Mouse (Mus musculus) myocyte (in vitro differentiated cells): ENCODE measurements around the gene Polr2e. TPM values are rescaled to one million over a fixed set of nuclear protein-coding genes. Genes with fewer than 3 reads are reported as not detected.

Source experiments
- H3K27me3 ChIP-seq: one replicate; pipeline ENCODE4 v1.6.1; 2011; ENCODE audit not compliant: control insufficient read depth, insufficient read depth, insufficient read length
- H3K36me3 ChIP-seq: one replicate; pipeline ENCODE4 v1.6.1; 2011; ENCODE audit not compliant: control insufficient read depth, insufficient read depth
- H3K4me2 ChIP-seq: one replicate; pipeline ENCODE4 v1.6.1; 2011; ENCODE audit warnings: low read depth, control low read depth
- H3K4me3 ChIP-seq: one replicate; pipeline ENCODE4 v1.5.1; 2011; ENCODE audit warnings: mild to moderate bottlenecking, control low read depth, moderate library complexity
- H3K79me2 ChIP-seq: one replicate; pipeline ENCODE4 v1.6.1; 2011; ENCODE audit not compliant: control insufficient read depth, insufficient read depth
- H3ac ChIP-seq: one replicate; pipeline ENCODE4 v1.6.1; 2011; ENCODE audit not compliant: control insufficient read depth, insufficient read length
- CEBPB ChIP-seq: IDR thresholded peaks from 2 replicates; pipeline ENCODE4 v1.6.1; 2011; ENCODE audit warnings: mild to moderate bottlenecking, moderate library complexity; ENCODE audit not compliant: poor library complexity, insufficient read depth, severe bottlenecking
- E2F4 ChIP-seq: IDR thresholded peaks from one replicate; pipeline ENCODE4 v1.6.1; 2011; ENCODE audit warnings: mild to moderate bottlenecking, control low read depth, moderate library complexity; ENCODE audit not compliant: insufficient read depth
- MAX ChIP-seq: IDR thresholded peaks from one replicate; pipeline ENCODE4 v1.6.1; 2011; ENCODE audit warnings: low read depth, mild to moderate bottlenecking, control low read depth
- MYOD1 ChIP-seq, 3 experiments: IDR thresholded peaks; one replicate each; pipeline ENCODE4 v1.6.1; 2011; ENCODE audit warnings: control low read depth in 2 of 3, low read depth in 2 of 3, mild to moderate bottlenecking in 2 of 3, moderate library complexity in 1 of 3; ENCODE audit not compliant: insufficient read length in 2 of 3, control insufficient read depth in 1 of 3
- MYOG ChIP-seq, 3 experiments: IDR thresholded peaks; one replicate each; pipeline ENCODE4 v1.6.1; 2011; ENCODE audit warnings: control low read depth in 2 of 3, low read depth in 2 of 3, mild to moderate bottlenecking in 2 of 3; ENCODE audit not compliant: insufficient read length in 2 of 3, control insufficient read depth in 1 of 3, insufficient read depth in 1 of 3
- POLR2A ChIP-seq: IDR thresholded peaks from one replicate; pipeline ENCODE4 v1.6.1; 2011; ENCODE audit warnings: low read depth, mild to moderate bottlenecking, control low read depth, moderate library complexity; ENCODE audit not compliant: insufficient read length
- POLR2AphosphoS2 ChIP-seq: IDR thresholded peaks from one replicate; pipeline ENCODE4 v1.6.1; 2011; ENCODE audit warnings: low read depth, control low read depth; ENCODE audit not compliant: insufficient read length
- REST ChIP-seq: IDR thresholded peaks from one replicate; pipeline ENCODE4 v1.6.1; 2011; ENCODE audit warnings: mild to moderate bottlenecking, control low read depth, moderate library complexity; ENCODE audit not compliant: insufficient read depth, insufficient read length
- SRF ChIP-seq: IDR thresholded peaks from one replicate; pipeline ENCODE4 v1.6.1; 2011; ENCODE audit warnings: low read depth; ENCODE audit not compliant: control insufficient read depth, insufficient read length
- TCF12 ChIP-seq: IDR thresholded peaks from one replicate; pipeline ENCODE4 v1.6.1; 2011; ENCODE audit warnings: mild to moderate bottlenecking, control low read depth; ENCODE audit not compliant: poor library complexity, insufficient read depth, severe bottlenecking
- TCF3 ChIP-seq: IDR thresholded peaks from one replicate; pipeline ENCODE4 v1.6.1; 2011; ENCODE audit warnings: low read depth, control low read depth; ENCODE audit not compliant: insufficient read length
- USF1 ChIP-seq: IDR thresholded peaks from one replicate; pipeline ENCODE4 v1.6.1; 2011; ENCODE audit warnings: low read depth, mild to moderate bottlenecking, control low read depth, moderate library complexity
- polyA plus RNA-seq: library from polyadenylated mRNA; unstranded; fragments of >200 nt; fragmentation: generic; extraction: Trizol; gene quantifications from one replicate; pipeline ENCODE4 v1.2.1, GENCODE M21; 2012; ENCODE audit warnings: missing spikeins

Gene Polr2e
- polyA plus RNA-seq, 1 experiment, result 209 TPM

DNA sequence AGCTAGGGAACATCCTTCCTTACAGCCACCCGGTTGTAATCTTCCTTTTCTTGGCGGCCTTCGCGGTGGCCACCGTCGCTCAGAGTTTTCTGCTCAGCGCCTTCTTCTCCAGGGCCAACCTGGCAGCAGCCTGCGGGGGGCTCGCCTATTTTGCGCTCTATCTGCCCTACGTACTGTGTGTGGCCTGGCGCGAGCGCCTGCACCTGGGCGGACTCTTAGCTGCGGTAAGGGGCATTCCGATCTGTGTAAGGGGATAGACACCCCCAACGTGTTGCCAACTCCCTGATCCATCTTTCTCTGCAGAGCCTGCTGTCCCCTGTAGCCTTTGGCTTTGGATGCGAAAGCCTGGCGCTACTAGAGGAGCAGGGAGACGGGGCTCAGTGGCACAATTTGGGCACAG, 36.8 kb downstream of the Polr2e start:
- no peak for TF ChIP-seq SRF
- TF ChIP-seq CEBPB, result no peak
- no peak for TF ChIP-seq MYOG (IDR thresholded peaks at IDR 0.05; ENCODE audit: control insufficient read depth in 1 of 3, insufficient read depth in 1 of 3, insufficient read length in 2 of 3, low read depth in 2 of 3)
- TF ChIP-seq TCF12, result no peak
- TF ChIP-seq E2F4, result no peak
- TF ChIP-seq REST, result no peak
- no peak overlapping the region for H3K4me3 ChIP-seq

GRCm38 (mm10) chr10:80001945-80002344, 37.6 kb downstream of the Polr2e start:
- TF ChIP-seq TCF3, result no peak
- no peak for TF ChIP-seq MYOD1 (IDR thresholded peaks at IDR 0.05; ENCODE audit: control insufficient read depth in 1 of 3, insufficient read length in 2 of 3, low read depth in 2 of 3)
- no peak for TF ChIP-seq MYOG (IDR thresholded peaks at IDR 0.05; ENCODE audit: control insufficient read depth in 1 of 3, insufficient read depth in 1 of 3, insufficient read length in 2 of 3, low read depth in 2 of 3)
- no peak for TF ChIP-seq POLR2A
- no peak for TF ChIP-seq SRF
- no peak for TF ChIP-seq POLR2AphosphoS2
- no peak for TF ChIP-seq E2F4
- TF ChIP-seq REST, result no peak
- no peak for TF ChIP-seq TCF12
- no peak for TF ChIP-seq USF1
- Histone ChIP-seq H3K4me2 (no peak overlapping the region), H3K4me3 (no peak overlapping the region), H3K27me3 (no peaks in the 10 kb centered on the region), H3K79me2 (no peaks in the 10 kb centered on the region), H3ac (no peak overlapping the region), H3K36me3 (no peaks in the 10 kb centered on the region)

More for the DNA sequence above, 36.8 kb downstream of the Polr2e start:
- Histone ChIP-seq H3ac (no peak overlapping the region), H3K79me2 (no peaks in the 10 kb centered on the region), H3K36me3 (no peaks in the 10 kb centered on the region), H3K4me2 (no peak overlapping the region), H3K27me3 (no peaks in the 10 kb centered on the region)

GRCm38 (mm10) chr10:79997819-79998218, 41.8 kb downstream of the Polr2e start:
- peaks cover 6% of the 10 kb centered on the region for H3K36me3 ChIP-seq
- H3K79me2 ChIP-seq, result no peaks in the 10 kb centered on the region
- no peak for TF ChIP-seq E2F4
- TF ChIP-seq MYOG (IDR thresholded peaks at IDR 0.05; ENCODE audit: control insufficient read depth in 1 of 3, insufficient read depth in 1 of 3, insufficient read length in 2 of 3, low read depth in 2 of 3), result peak in 1 of 3 experiments; percentile 5
- no peak for TF ChIP-seq POLR2A
- no peak for TF ChIP-seq SRF
- no peak for TF ChIP-seq CEBPB
- TF ChIP-seq TCF12, result no peak
- no peak for TF ChIP-seq REST
- TF ChIP-seq POLR2AphosphoS2, result no peak
- H3K4me2 ChIP-seq, result peak overlapping the region; percentile 89
- H3K27me3 ChIP-seq, result no peaks in the 10 kb centered on the region
- no peak overlapping the region for H3ac ChIP-seq
- peak overlapping the region; percentile 73 for H3K4me3 ChIP-seq

GRCm38 (mm10) chr10:79997034-79997760, 42.4 kb downstream of the Polr2e start:
- Histone ChIP-seq H3K27me3 (no peaks in the 10 kb centered on the region), H3K79me2 (peaks cover 3% of the 10 kb centered on the region), H3K4me3 (peak overlapping the region; percentile 73), H3K36me3 (peaks cover 6% of the 10 kb centered on the region), H3ac (no peak overlapping the region), H3K4me2 (peak overlapping the region; percentile 89)
- TF ChIP-seq MYOD1 (IDR thresholded peaks at IDR 0.05; ENCODE audit: control insufficient read depth in 1 of 3, insufficient read length in 2 of 3, low read depth in 2 of 3) (no peak), E2F4 (no peak), SRF (no peak), POLR2AphosphoS2 (no peak), REST (no peak), TCF3 (no peak), POLR2A (no peak), MAX (no peak), TCF12 (no peak), USF1 (no peak), CEBPB (no peak), MYOG (IDR thresholded peaks at IDR 0.05; ENCODE audit: control insufficient read depth in 1 of 3, insufficient read depth in 1 of 3, insufficient read length in 2 of 3, low read depth in 2 of 3) (no peak)

- Histone ChIP-seq H3ac (no peak within 1 kb of the TSS), H3K36me3 (peaks cover 9% of the 10 kb centered on the region)
Measured at GRCm38 (mm10) chr10:79996272-79997033, 43.1 kb downstream of the Polr2e start, which contains the start of gene Abca7. TSS of gene Abca7 (plus strand) at chr10:79996494.

More at GRCm38 (mm10) chr10:79996272-79997033, 43.1 kb downstream of the Polr2e start, which contains the start of gene Abca7:
- Histone ChIP-seq H3K27me3 (no peaks in the 10 kb centered on the region), H3K4me2 (peak within 1 kb of the TSS; percentile 89), H3K4me3 (peak within 1 kb of the TSS; percentile 73), H3K79me2 (peaks cover 6% of the 10 kb centered on the region)
- no peak for TF ChIP-seq POLR2A
- no peak for TF ChIP-seq POLR2AphosphoS2
- TF ChIP-seq REST, result no peak
- no peak for TF ChIP-seq TCF3
- TF ChIP-seq USF1, result no peak
- no peak for TF ChIP-seq SRF
- peak; percentile 13 for TF ChIP-seq E2F4
- no peak for TF ChIP-seq MAX
- peak in 1 of 3 experiments; percentile 10 for TF ChIP-seq MYOD1 (IDR thresholded peaks at IDR 0.05; ENCODE audit: control insufficient read depth in 1 of 3, insufficient read length in 2 of 3, low read depth in 2 of 3)
- no peak for TF ChIP-seq TCF12
- TF ChIP-seq MYOG (IDR thresholded peaks at IDR 0.05; ENCODE audit: control insufficient read depth in 1 of 3, insufficient read depth in 1 of 3, insufficient read length in 2 of 3, low read depth in 2 of 3), result no peak
- no peak for TF ChIP-seq CEBPB
